8 mouse cellular contexts compared by ENCODE assay signal in genomic region chr2:80762013-80762612, GRCm38 (mm10).
A peak's percentile ranks its signal among the peaks of the same experiment; 100 is the strongest.
DNase-seq lines count a peak whose midpoint lies in the region; ATAC-seq and TF ChIP-seq lines count a peak whose summit lies in the region.

No protein-coding gene starts in this region.

- no peak overlapping the region for H3K4me2 ChIP-seq in intestine, embryonic 14.5 days (ENCODE audit: low read length)
- no peak overlapping the region for H3K4me2 ChIP-seq in intestine, embryonic 16.5 days (ENCODE audit: low read depth, low read length)
- H3K4me2 ChIP-seq in forebrain, postnatal 0 days (ENCODE audit: low read depth), result no peak overlapping the region

- intact Hi-C loops in left cerebral cortex, postnatal 14 days (cut with DNase I), result loop anchor here (5.0 to 10.0 kb wide), 3 partner anchors 563 to 1805 kb away; partner anchors contain the start of gene Zfp804a

- no peaks in the 10 kb centered on the region for H3K27me3 ChIP-seq in intestine, embryonic 14.5 days (replicated peaks; ENCODE audit: control insufficient read depth, insufficient read depth, low read length)
- no peaks in the 10 kb centered on the region for H3K27me3 ChIP-seq in intestine, embryonic 16.5 days (replicated peaks; ENCODE audit: control insufficient read depth, insufficient read depth, low read length)
- no peaks in the 10 kb centered on the region for H3K27me3 ChIP-seq in forebrain, postnatal 0 days (ENCODE audit: insufficient read depth, low read length)

- H3K36me3 ChIP-seq in intestine, embryonic 14.5 days (ENCODE audit: control insufficient read depth, insufficient read depth, low read length), result no peaks in the 10 kb centered on the region
- no peaks in the 10 kb centered on the region for H3K36me3 ChIP-seq in intestine, embryonic 16.5 days (ENCODE audit: control insufficient read depth, insufficient read depth, low read length)
- no peaks in the 10 kb centered on the region for H3K36me3 ChIP-seq in forebrain, postnatal 0 days (ENCODE audit: insufficient read depth)

- 38% methylated on average over 3 of the region's 3 CpGs for WGBS in intestine, embryonic 14.5 days
- WGBS in intestine, embryonic 16.5 days, result 37% methylated on average over 3 of the region's 3 CpGs
- 31% methylated on average over 3 of the region's 3 CpGs for WGBS in forebrain, postnatal 0 days

- ATAC-seq in intestine, embryonic 14.5 days (replicated peaks; ENCODE audit: low FRiP score, low TSS enrichment, low read depth), result no peak
- ATAC-seq in intestine, embryonic 16.5 days, result no peak
- peak; percentile 48; the same call in 1 of the 2 replicates for ATAC-seq in forebrain, postnatal 0 days
- no peak for ATAC-seq in monocyte, adult 5-6 weeks (replicated peaks; ENCODE audit: insufficient number of reproducible peaks, low FRiP score, low TSS enrichment, poor library complexity, severe bottlenecking)

- H3K27ac ChIP-seq in intestine, embryonic 14.5 days (ENCODE audit: low read depth), result no peak overlapping the region
- H3K27ac ChIP-seq in intestine, embryonic 16.5 days (ENCODE audit: low read length), result no peak overlapping the region
- no peak overlapping the region for H3K27ac ChIP-seq in forebrain, postnatal 0 days (ENCODE audit: low read depth, low read length)

- DNase-seq in intestine, embryonic 14.5 days (ENCODE audit: low spot score), result peak; percentile 62
- DNase-seq in 3T3-L1 (ENCODE audit: low read depth, low spot score) (peak; percentile 87), MN1 (ENCODE audit: low spot score) (peak; percentile 23)
- DNase-seq in forebrain, postnatal 0 days, result peak; percentile 89
- peak; percentile 80 to 81 for DNase-seq in left cerebral cortex, postnatal 14 days (ENCODE audit: low spot score in 2 of 2)
- DNase-seq in Muller cell, postnatal 12 days (ENCODE audit: inconsistent ontology term), result no peak

- H3K4me1 ChIP-seq in intestine, embryonic 14.5 days (replicated peaks; ENCODE audit: control insufficient read depth, insufficient read depth, low read length), result no peaks in the 10 kb centered on the region
- no peaks in the 10 kb centered on the region for H3K4me1 ChIP-seq in intestine, embryonic 16.5 days (ENCODE audit: control insufficient read depth, insufficient read depth, low read length)
- H3K4me1 ChIP-seq in forebrain, postnatal 0 days (ENCODE audit: insufficient read depth), result no peaks in the 10 kb centered on the region

- H3K9me3 ChIP-seq in intestine, embryonic 14.5 days (ENCODE audit: control insufficient read depth, low read length), result no peaks in the 10 kb centered on the region
- no peaks in the 10 kb centered on the region for H3K9me3 ChIP-seq in intestine, embryonic 16.5 days (ENCODE audit: control insufficient read depth, low read length)
- H3K9me3 ChIP-seq in forebrain, postnatal 0 days (ENCODE audit: low read length), result no peaks in the 10 kb centered on the region

- peak; percentile 70 for TF ChIP-seq CTCF in forebrain, postnatal 0 days (IDR thresholded peaks at IDR 0.05; ENCODE audit: low read depth)

- no peak overlapping the region for H3K4me3 ChIP-seq in intestine, embryonic 14.5 days (ENCODE audit: low read depth, low read length)
- no peak overlapping the region for H3K4me3 ChIP-seq in intestine, embryonic 16.5 days (ENCODE audit: low read length)
- H3K4me3 ChIP-seq in forebrain, postnatal 0 days (ENCODE audit: low read depth, low read length), result no peak overlapping the region

- H3K9ac ChIP-seq in intestine, embryonic 14.5 days (ENCODE audit: low read length), result no peak overlapping the region
- H3K9ac ChIP-seq in intestine, embryonic 16.5 days (ENCODE audit: low read depth, low read length), result no peak overlapping the region
- H3K9ac ChIP-seq in forebrain, postnatal 0 days, result no peak overlapping the region
